Mouse (Mus musculus) megakaryocyte, adult 5-6 weeks (primary cell): ENCODE measurements around the gene Ssx2ip. TPM values are rescaled to one million over a fixed set of nuclear protein-coding genes. Genes with fewer than 3 reads are reported as not detected.

Experiments used
- ATAC-seq: 2 replicates; pipeline ENCODE4 v1.8.0; 2016; ENCODE audit warnings: mild to moderate bottlenecking, inconsistent platforms; ENCODE audit not compliant: poor library complexity, severe bottlenecking
- total RNA-seq, 2 experiments: library from RNA; stranded (forward) in 1 of 2; stranded (reverse) in 1 of 2; fragments of 153-499, 151-499 nt in 1 of 2; fragments of 221-1000, 200-1000 nt in 1 of 2; gene quantifications; 2 replicates each; pipeline versions ENCODE4 v1.2.3 to v1.2.4; 2015 to 2017

The Ssx2ip gene
- total RNA-seq, 2 experiments from 2014 or later = 9.1 to 15.1 TPM

GRCm38 (mm10) chr3:146399203-146399602 lies 5.2 kb upstream of the Ssx2ip start:
- no peak for ATAC-seq

- ATAC-seq = no peak
Measured at GRCm38 (mm10) chr3:146403770-146404169, 672 bp upstream of the Ssx2ip start.

DNA sequence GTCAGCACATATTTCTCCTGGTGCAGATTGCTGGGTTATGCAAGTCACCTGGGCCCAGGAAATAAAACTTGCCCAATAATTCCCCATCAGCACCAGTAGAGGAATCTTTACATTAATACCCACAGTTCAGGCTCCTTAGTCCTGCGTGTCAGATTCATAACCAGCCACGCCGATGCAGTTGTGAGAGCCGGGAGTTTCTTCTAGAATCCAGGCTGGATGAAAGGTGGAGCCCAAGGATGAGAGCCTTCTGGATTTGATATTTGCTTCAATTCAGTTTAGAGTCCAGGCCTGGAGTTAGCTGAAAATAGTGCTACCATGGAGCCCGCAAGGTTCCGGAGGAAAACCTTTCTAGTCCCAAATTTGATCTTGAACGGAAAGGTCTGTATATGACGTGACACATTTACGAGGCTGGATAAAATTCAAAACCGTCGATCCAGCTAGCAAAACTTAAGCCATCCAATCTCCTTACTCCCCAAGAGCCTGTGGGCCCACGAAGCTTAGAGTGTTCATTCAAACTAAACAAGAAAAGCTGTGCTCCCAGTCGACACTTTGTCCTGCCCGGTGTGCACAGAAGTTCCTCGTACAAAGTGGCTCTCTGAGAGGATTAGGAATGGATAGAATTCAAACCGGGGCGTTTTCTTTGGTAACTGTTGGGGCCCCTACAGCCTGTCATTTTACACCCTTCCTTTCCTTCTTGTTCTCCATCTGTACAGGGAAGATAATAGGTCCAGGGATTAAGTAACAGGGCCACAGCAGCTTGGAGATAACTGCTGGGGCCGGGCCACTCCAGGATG lies 968 bp downstream of the Ssx2ip start:
- ATAC-seq = no peak

GRCm38 (mm10) chr3:146406007-146406341 lies 1.5 kb downstream of the Ssx2ip start:
- ATAC-seq = no peak

DNA sequence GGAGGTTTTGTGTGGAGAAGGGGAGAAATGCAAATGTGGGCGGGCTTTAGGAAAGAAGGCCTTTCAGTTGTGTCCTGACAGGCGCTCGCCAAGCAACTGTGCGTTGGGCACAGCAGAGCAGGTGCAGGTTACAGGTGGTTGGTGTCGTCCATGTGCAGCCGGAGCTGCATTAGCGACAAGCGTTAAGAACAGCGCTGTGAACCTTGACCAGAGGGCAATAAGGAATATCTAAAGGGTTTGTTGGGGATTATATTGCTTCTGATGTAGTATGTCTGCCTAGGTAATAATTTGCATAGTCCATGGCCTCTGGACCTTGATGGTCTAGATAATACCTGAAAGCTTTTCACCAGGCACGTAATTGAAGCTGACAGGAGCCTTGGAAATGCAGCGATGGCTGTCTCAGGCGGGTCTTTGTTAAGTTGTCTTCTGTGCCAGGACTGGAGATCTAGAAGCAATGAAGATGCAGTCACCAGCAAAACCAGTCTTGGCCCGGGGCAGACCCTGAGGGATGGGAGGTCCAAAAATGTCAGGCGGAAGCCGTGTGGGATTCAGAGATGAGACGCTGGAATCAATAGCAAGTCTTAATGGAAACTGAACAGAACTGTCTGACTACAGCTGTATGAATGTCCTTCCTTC lies 2.8 kb downstream of the Ssx2ip start:
- ATAC-seq = no peak

- ATAC-seq = peak; percentile 40; the same call in 1 of the 2 replicates
Measured at GRCm38 (mm10) chr3:146410114-146410513, 5.7 kb downstream of the Ssx2ip start.

DNA sequence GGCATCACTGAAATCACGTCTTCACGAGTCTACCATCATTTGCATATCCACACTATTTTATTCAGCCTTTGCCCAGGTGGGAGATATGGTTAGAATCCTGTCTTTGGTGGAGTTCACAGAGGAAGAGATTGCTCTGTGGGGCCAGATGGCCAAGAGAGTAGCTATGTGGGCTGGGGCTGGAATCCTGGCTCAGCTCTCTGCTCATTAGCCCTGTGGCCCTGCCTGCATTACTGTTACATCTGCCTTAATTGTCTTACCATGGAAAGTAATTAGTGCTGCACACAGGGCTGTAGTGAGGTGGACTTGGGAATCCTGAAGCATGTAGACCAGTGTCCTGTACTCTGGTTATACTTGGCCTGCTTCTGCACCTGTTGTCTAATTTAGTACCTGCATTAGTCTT lies 7.6 kb downstream of the Ssx2ip start:
- ATAC-seq = no peak

DNA sequence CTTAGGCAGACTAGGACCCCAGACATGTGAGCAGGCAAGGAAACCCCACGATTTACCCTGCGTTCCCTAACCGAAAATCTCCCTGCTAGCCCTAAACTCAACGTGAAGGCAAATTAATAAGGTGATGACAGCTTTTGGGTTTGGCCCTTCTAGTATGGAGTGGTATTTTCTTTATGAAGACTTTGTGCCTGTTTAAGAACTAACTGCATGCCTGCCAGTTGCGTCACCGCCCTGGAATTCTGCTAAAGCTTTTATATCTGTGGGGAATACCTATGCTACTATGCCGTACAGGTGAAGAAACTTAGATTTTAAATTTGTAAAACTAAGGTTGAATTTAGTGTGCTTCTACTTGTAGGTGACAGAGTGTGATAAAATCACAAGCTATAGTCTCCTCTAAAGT lies 8.0 kb downstream of the Ssx2ip start:
- ATAC-seq = no peak

- ATAC-seq = no peak
Measured at GRCm38 (mm10) chr3:146413016-146413415, 8.6 kb downstream of the Ssx2ip start.

- no peak for ATAC-seq
Measured at GRCm38 (mm10) chr3:146413992-146414391, 9.6 kb downstream of the Ssx2ip start.

GRCm38 (mm10) chr3:146414555-146414954 lies 10.1 kb downstream of the Ssx2ip start:
- ATAC-seq = no peak

- no peak for ATAC-seq
Measured at GRCm38 (mm10) chr3:146417873-146418272, 13.4 kb downstream of the Ssx2ip start.

GRCm38 (mm10) chr3:146418901-146419300 lies 14.5 kb downstream of the Ssx2ip start:
- ATAC-seq = no peak

DNA sequence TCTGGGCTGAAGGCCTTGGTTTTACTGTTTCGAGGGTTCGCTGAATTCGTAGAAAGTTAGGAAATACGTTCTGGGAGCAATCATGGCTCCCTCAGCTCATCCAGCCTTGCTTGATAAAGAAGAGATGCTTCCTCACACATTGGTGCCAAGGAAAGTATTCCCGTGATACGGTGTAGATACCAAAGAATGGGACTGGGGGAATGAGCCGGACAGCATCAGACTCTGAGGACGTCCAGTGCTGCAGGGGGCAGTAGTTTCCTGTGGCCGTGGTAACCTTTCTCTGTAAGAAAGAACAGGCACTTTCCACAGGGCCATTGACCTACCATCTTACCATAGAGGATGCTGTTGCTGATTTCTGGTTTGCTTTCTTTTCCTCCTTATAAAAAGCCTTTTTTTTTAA lies 15.1 kb downstream of the Ssx2ip start:
- ATAC-seq = no peak

GRCm38 (mm10) chr3:146419992-146420537 lies 15.6 kb downstream of the Ssx2ip start:
- ATAC-seq = no peak

- peak; percentile 86 for ATAC-seq
Measured at GRCm38 (mm10) chr3:146421787-146422186, 17.3 kb downstream of the Ssx2ip start.

DNA sequence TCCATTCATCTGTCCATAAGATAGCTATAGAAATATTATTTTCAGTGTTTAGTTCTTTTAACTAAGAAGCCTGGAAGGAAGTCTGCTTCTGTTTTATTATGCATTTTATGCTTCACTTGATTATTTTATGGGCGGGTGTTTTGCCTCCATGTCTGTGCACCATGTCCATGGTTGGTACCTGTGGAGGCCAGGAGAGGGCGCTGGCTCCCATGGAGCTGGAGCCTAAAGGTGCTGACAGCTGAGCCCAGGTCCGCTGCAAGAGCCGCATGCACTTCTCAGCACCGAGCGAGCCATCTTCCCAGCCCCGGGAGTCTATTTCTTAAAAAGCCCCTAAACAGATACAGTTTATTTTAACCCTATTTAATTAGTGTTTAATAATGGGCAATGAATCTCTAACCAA lies 19.3 kb downstream of the Ssx2ip start:
- peak; percentile 38; the same call in 1 of the 2 replicates for ATAC-seq

- no peak for ATAC-seq
Measured at GRCm38 (mm10) chr3:146424306-146424900, 20.0 kb downstream of the Ssx2ip start.

DNA sequence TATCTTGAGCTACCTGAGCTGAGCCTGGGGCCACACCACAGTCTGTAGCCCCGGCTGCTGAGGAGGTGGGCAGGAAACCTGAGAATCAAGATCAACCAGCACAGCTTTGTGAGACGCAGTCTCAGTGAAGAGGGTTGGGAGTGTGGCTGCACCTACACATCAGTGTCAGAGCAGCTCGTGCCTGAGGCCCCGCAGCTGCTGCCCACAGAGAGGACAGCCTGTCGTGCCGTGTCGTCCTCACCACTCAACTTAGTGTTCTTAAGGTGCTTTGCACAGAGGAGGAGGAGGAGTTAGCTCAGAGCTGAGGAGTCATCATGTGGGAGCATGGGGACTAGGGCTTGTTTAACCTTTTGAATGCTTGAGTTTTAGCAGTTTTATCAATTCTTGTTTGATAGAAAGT lies 21.5 kb downstream of the Ssx2ip start:
- no peak for ATAC-seq

DNA sequence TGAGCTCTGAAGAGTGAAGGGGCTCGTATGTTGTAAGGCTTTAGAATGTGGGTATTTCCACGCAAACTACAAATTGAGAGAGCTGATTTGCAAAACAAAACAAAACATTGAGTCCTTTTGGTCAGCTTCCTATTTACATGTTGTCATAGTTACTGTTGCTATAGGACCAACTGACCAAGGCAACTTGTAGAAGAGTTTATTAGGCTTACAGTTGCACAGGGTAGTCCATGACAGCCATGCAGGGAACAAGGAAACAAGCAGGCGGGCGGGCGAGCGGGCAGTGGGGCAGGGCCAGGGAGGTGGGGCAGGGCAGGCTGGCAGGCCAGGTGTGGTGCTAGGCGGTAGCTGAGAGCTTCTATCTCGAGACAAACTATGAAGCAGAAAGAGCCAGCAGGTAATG lies 22.0 kb downstream of the Ssx2ip start:
- no peak for ATAC-seq

GRCm38 (mm10) chr3:146433063-146433462 lies 28.6 kb downstream of the Ssx2ip start:
- peak; percentile 25; the same call in 1 of the 2 replicates for ATAC-seq
